Mouse (Mus musculus) embryonic fibroblast, embryonic 13.5 days (primary cell): ENCODE measurements around the gene Rabggtb.

Experiments used
- CTCF ChIP-seq: IDR thresholded peaks from 2 replicates; pipeline ENCODE4 v1.5.1; 2011; ENCODE audit warnings: mild to moderate bottlenecking, control low read depth, low read length, moderate library complexity, borderline replicate concordance; ENCODE audit not compliant: insufficient read depth
- POLR2A ChIP-seq: IDR thresholded peaks from 2 replicates; pipeline ENCODE4 v1.6.1; 2011; ENCODE audit warnings: low read depth, mild to moderate bottlenecking, control low read depth, low read length, moderate library complexity

DNA sequence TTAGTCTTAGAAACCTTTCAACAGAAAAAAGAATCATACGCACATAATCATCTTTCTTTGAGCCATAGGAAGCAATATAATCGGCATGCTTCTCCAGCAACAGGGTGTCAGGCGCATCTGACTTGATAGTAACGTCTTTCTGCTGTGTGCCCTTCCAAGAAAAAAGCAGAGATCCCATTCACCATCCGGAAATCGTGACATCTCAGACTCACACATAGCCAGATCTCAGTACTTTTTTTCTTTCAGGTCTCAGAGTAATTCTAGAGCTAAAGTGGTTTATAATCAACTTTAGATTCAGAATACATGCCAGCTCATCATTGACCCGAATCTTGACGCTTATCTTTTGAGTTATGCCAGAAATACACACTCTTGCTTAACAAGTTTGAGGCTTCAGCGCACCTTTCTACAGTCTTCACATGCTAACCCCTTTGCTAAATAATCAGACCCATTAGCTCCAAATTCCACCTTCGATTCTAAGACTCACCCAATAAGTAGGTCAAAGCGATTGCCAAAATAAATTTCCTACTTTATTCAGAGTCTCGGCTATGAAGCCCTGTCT lies 848 bp downstream of the Rabggtb start:
- TF ChIP-seq CTCF (no peak), POLR2A (no peak)
